Mouse (Mus musculus): ENCODE measurements around the gene Pmf1. TPM values are rescaled to one million over a fixed set of nuclear protein-coding genes. Genes with fewer than 3 reads are reported as not detected.
A peak's percentile ranks its signal among the peaks of the same experiment; 100 is the strongest.

The Pmf1 gene
- total and polyA plus RNA-seq, 2 experiments from 2014 or later: 25.4 to 25.6 TPM

DNA sequence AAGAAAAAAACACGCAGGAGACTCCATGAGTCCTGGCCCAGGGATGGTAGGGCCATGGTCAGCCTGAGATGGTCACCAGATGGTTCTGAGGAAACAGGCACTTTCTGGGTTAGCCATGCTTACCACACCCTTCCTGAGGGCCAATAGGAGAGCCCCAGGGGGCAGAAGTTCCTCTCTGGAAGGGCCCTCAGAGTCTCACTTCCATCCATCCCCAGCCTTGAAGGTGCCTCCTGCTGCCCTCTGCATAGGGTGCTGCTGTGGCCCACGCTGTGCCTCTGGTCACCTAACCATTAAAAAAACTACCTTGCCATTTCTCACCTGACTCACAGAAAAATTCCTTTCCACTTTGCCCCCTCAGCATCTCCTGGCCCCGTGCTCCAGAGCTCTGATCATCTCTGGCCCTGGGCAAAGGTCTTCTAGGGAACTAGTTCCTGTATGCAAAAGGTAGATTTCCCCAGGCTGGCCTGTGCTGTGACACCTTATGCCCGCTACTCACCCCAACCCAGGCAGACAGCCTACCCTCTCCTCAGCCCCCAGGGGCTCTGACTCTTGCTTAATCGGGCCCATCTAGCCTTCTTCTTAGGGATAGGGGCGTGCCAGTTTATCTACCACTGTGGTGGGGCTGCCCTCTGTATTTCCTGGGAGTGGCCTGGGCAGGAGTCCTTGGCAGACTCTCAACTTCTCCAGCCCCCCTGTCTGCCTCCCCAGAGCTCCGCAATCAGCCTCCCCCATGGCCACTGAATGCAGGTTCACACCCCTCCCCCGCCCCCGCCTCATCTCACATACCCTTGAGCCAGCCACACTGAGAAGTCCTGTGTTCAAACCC, 44.8 kb upstream of the Pmf1 start:
- Histone ChIP-seq H3K27me3 (ENCODE audit: insufficient read depth, low read length) (no peaks in the 10 kb centered on the region), H3K4me2 (ENCODE audit: low read depth, low read length, poor library complexity, severe bottlenecking) (no peak overlapping the region), H3K36me3 (ENCODE audit: insufficient read depth, low read length) (peaks cover 36% of the 10 kb centered on the region), H3K4me1 (ENCODE audit: insufficient read depth, low read length) (peaks cover 12% of the 10 kb centered on the region), H3K9me3 (ENCODE audit: low read length) (no peaks in the 10 kb centered on the region), H3K4me3 (ENCODE audit: low read depth, low read length) (no peak overlapping the region), H3K27ac (ENCODE audit: low read depth, low read length) (no peak overlapping the region), H3K9ac (replicated peaks; ENCODE audit: low read length, poor library complexity, severe bottlenecking) (0 out of 2 replicates have a peak overlapping the region, but pooled peaks have one; percentile 13)
- DNase-seq (ENCODE audit: low spot score) (no peak), ATAC-seq (ENCODE audit: low FRiP score) (no peak)
- no peak for TF ChIP-seq CTCF (IDR thresholded peaks at IDR 0.05)
- WGBS: 62% methylated on average over 9 of the region's 9 CpGs

- Histone ChIP-seq H3K9me3 (ENCODE audit: low read length) (no peaks in the 10 kb centered on the region), H3K4me1 (ENCODE audit: insufficient read depth, low read length) (peaks cover 12% of the 10 kb centered on the region), H3K36me3 (ENCODE audit: insufficient read depth, low read length) (peaks cover 39% of the 10 kb centered on the region), H3K4me3 (ENCODE audit: low read depth, low read length) (no peak overlapping the region), H3K27me3 (ENCODE audit: insufficient read depth, low read length) (no peaks in the 10 kb centered on the region), H3K4me2 (ENCODE audit: low read depth, low read length, poor library complexity, severe bottlenecking) (no peak overlapping the region), H3K27ac (ENCODE audit: low read depth, low read length) (no peak overlapping the region), H3K9ac (replicated peaks; ENCODE audit: low read length, poor library complexity, severe bottlenecking) (no peak overlapping the region)
- no peak for TF ChIP-seq CTCF (IDR thresholded peaks at IDR 0.05)
- no peak for ATAC-seq (ENCODE audit: low FRiP score)
- no peak for DNase-seq (ENCODE audit: low spot score)
- WGBS: 78% methylated on average over 8 of the region's 8 CpGs
Observed at GRCm38 (mm10) chr3:88453986-88454385, 43.9 kb upstream of the Pmf1 start.

DNA sequence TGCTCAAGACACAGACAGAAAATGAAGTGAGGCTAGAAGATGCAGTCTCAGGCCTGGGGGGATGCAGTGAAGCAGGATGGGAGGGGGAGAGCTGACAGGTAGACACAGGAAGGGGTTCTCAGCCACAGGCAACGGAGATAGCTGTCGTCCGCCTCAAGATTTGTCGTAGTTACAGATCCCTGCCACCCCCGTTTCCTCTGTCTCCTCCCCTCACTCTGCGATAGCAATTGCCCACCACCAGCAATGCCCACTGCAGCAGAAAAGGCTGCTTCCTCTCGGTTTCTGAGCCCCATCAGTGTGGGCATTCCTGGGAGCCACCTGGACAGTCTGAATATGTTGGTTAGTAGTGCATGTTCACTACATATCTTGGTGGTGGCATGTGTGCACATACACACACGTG, 43.2 kb upstream of the Pmf1 start:
- no peaks in the 10 kb centered on the region for H3K9me3 ChIP-seq (ENCODE audit: low read length)
- no peak for TF ChIP-seq CTCF (IDR thresholded peaks at IDR 0.05)

GRCm38 (mm10) chr3:88452716-88453115, 42.6 kb upstream of the Pmf1 start:
- Histone ChIP-seq H3K9me3 (ENCODE audit: low read length) (no peaks in the 10 kb centered on the region), H3K4me1 (ENCODE audit: insufficient read depth, low read length) (peaks cover 12% of the 10 kb centered on the region), H3K27me3 (ENCODE audit: insufficient read depth, low read length) (no peaks in the 10 kb centered on the region), H3K27ac (ENCODE audit: low read depth, low read length) (no peak overlapping the region), H3K4me2 (ENCODE audit: low read depth, low read length, poor library complexity, severe bottlenecking) (no peak overlapping the region), H3K9ac (replicated peaks; ENCODE audit: low read length, poor library complexity, severe bottlenecking) (no peak overlapping the region), H3K4me3 (ENCODE audit: low read depth, low read length) (no peak overlapping the region), H3K36me3 (ENCODE audit: insufficient read depth, low read length) (peaks cover 47% of the 10 kb centered on the region)
- DNase-seq (ENCODE audit: low spot score) (no peak), ATAC-seq (ENCODE audit: low FRiP score) (no peak)
- 70% methylated on average over 6 of the region's 6 CpGs for WGBS
- TF ChIP-seq CTCF (IDR thresholded peaks at IDR 0.05): no peak

More for the DNA sequence above, 43.2 kb upstream of the Pmf1 start:
- Histone ChIP-seq H3K27me3 (ENCODE audit: insufficient read depth, low read length) (no peaks in the 10 kb centered on the region), H3K9ac (replicated peaks; ENCODE audit: low read length, poor library complexity, severe bottlenecking) (no peak overlapping the region), H3K36me3 (ENCODE audit: insufficient read depth, low read length) (peaks cover 40% of the 10 kb centered on the region), H3K27ac (ENCODE audit: low read depth, low read length) (no peak overlapping the region), H3K4me3 (ENCODE audit: low read depth, low read length) (no peak overlapping the region), H3K4me2 (ENCODE audit: low read depth, low read length, poor library complexity, severe bottlenecking) (no peak overlapping the region), H3K4me1 (ENCODE audit: insufficient read depth, low read length) (peaks cover 12% of the 10 kb centered on the region)
- 67% methylated on average over 8 of the region's 8 CpGs for WGBS
- ATAC-seq (ENCODE audit: low FRiP score) (no peak), DNase-seq (ENCODE audit: low spot score) (no peak)

GRCm38 (mm10) chr3:88452246-88452645, 42.1 kb upstream of the Pmf1 start:
- no peak for TF ChIP-seq CTCF (IDR thresholded peaks at IDR 0.05)
- 82% methylated on average over 5 of the region's 5 CpGs for WGBS
- Histone ChIP-seq H3K4me3 (ENCODE audit: low read depth, low read length) (no peak overlapping the region), H3K9me3 (ENCODE audit: low read length) (no peaks in the 10 kb centered on the region), H3K36me3 (ENCODE audit: insufficient read depth, low read length) (peaks cover 51% of the 10 kb centered on the region), H3K4me2 (ENCODE audit: low read depth, low read length, poor library complexity, severe bottlenecking) (no peak overlapping the region), H3K4me1 (ENCODE audit: insufficient read depth, low read length) (peaks cover 9% of the 10 kb centered on the region), H3K9ac (replicated peaks; ENCODE audit: low read length, poor library complexity, severe bottlenecking) (no peak overlapping the region), H3K27ac (ENCODE audit: low read depth, low read length) (no peak overlapping the region), H3K27me3 (ENCODE audit: insufficient read depth, low read length) (no peaks in the 10 kb centered on the region)
- no peak for ATAC-seq (ENCODE audit: low FRiP score)
- no peak for DNase-seq (ENCODE audit: low spot score)

DNA sequence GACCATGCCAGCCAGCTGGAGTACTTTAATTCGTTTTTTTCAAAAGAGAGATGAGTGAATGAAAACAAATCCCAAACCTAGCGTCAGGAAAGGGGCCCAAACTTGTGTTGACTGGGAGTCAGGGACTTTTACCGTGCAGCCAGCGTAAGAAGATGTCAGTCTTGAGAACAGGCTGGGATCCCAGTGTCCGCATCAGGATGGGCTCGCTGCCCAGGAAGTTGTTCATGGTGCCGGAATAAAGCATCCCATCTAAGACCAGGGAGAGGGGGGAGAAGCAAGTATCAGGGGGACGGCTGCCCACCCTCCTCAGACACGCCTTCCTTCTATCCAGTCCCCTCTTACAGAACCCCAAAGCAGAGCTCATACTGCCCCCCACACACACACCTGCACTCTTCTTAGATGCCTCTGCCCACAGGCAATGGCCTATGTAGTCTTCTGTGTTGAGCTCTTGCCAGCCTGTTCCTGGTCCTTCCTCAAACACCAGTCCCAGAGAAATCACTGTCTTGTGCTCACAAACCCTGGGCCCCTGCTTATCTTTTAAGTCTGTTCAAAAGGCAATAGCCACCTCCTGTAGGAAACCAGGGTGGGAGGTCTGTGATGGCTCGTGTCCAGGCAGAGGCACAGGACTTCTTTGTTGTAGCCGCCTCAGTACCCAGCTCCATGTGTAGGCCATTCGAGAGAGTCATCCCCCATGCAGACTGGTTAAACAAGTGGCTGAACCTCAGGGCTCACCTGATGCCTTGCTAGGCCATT, 40.4 kb upstream of the Pmf1 start:
- Histone ChIP-seq H3K4me3 (ENCODE audit: low read depth, low read length) (no peak overlapping the region), H3K4me2 (ENCODE audit: low read depth, low read length, poor library complexity, severe bottlenecking) (no peak overlapping the region), H3K27ac (ENCODE audit: low read depth, low read length) (no peak overlapping the region), H3K27me3 (ENCODE audit: insufficient read depth, low read length) (no peaks in the 10 kb centered on the region), H3K9me3 (ENCODE audit: low read length) (no peaks in the 10 kb centered on the region), H3K4me1 (ENCODE audit: insufficient read depth, low read length) (no peaks in the 10 kb centered on the region), H3K9ac (replicated peaks; ENCODE audit: low read length, poor library complexity, severe bottlenecking) (no peak overlapping the region), H3K36me3 (ENCODE audit: insufficient read depth, low read length) (peaks cover 67% of the 10 kb centered on the region)
- DNase-seq (ENCODE audit: low spot score) (peak; percentile 54), ATAC-seq (ENCODE audit: low FRiP score) (no peak)
- TF ChIP-seq CTCF (IDR thresholded peaks at IDR 0.05): no peak
- WGBS: 61% methylated on average over 12 of the region's 12 CpGs
